Mouse (Mus musculus): ENCODE results near the gene Slamf9. TPM values are rescaled to one million over a fixed set of nuclear protein-coding genes. Genes with fewer than 3 reads are reported as not detected.
A peak's percentile ranks its signal among the peaks of the same experiment; 100 is the strongest.

Gene Slamf9
- polyA plus RNA-seq, 1 experiment from 2014 or later: 0.15 TPM

DNA sequence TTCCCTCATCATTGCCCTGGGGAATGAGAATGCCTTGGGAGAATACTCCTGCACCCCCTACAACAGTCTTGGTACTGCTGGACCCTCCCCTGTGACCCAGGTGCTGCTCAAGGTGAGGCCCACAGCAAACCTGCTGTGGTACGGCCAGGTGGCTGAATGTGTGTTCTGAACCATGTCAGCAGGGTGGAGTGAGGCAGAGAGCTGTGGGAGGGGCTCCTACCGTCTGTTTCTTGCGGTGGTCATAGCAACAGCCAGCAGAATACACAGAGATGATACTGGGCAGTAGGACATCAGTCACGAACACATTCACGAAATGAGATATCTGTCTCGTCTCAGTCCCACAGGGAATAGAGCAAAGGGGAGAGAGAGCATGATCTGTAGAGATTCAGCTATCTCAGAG lies 18.4 kb downstream of the Slamf9 start:
- Histone ChIP-seq H3K9ac (no peak overlapping the region), H3K27me3 (ENCODE audit: control insufficient read depth, insufficient read depth, low read length) (no peaks in the 10 kb centered on the region; the same call in 1 of the 2 replicates), H3K36me3 (replicated peaks; ENCODE audit: control insufficient read depth, insufficient read depth) (peaks cover 62% of the 10 kb centered on the region), H3K27ac (no peak overlapping the region), H3K4me3 (replicated peaks; ENCODE audit: low read length) (no peak overlapping the region), H3K9me3 (ENCODE audit: control insufficient read depth, low read length) (no peaks in the 10 kb centered on the region), H3K4me1 (replicated peaks; ENCODE audit: control insufficient read depth, insufficient read depth, low read length) (0 out of 2 replicates have a peak, but pooled peaks cover 4% of the 10 kb centered on the region), H3K4me2 (replicated peaks) (no peak overlapping the region)
- DNase-seq (ENCODE audit: low spot score): no peak
- ATAC-seq (ENCODE audit: low FRiP score): no peak
- 70% methylated on average over 6 of the region's 6 CpGs for WGBS

DNA sequence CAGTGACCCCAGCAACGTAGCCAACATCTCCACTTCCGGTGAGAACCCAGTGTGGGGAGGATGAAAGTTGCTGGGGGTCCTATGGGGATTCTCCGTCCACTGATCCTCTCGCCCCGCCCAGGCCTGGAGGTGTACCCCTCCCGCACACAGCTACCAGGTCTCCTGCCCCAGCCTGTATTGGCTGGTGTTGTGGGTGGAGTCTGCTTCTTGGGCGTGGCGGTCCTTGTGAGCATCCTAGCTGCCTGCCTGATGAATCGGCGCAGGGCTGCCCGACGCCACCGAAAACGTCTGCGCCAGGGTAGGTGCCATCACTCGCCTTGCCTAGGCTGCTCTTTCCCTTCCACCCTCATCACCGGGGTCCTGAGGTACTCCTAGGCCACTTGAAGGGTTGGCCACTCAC lies 20.9 kb downstream of the Slamf9 start:
- Histone ChIP-seq H3K36me3 (replicated peaks; ENCODE audit: control insufficient read depth, insufficient read depth) (peaks cover 66% of the 10 kb centered on the region), H3K27ac (no peak overlapping the region), H3K4me1 (replicated peaks; ENCODE audit: control insufficient read depth, insufficient read depth, low read length) (peaks cover 12% of the 10 kb centered on the region), H3K9ac (no peak overlapping the region), H3K4me2 (replicated peaks) (no peak overlapping the region), H3K4me3 (replicated peaks; ENCODE audit: low read length) (no peak overlapping the region), H3K27me3 (ENCODE audit: control insufficient read depth, insufficient read depth, low read length) (peaks cover 22% of the 10 kb centered on the region), H3K9me3 (ENCODE audit: control insufficient read depth, low read length) (no peaks in the 10 kb centered on the region)
- no peak for ATAC-seq (ENCODE audit: low FRiP score)
- 84% methylated on average over 17 of the region's 17 CpGs for whole genome bisulfite sequencing
- DNase-seq (ENCODE audit: low spot score): no peak

DNA sequence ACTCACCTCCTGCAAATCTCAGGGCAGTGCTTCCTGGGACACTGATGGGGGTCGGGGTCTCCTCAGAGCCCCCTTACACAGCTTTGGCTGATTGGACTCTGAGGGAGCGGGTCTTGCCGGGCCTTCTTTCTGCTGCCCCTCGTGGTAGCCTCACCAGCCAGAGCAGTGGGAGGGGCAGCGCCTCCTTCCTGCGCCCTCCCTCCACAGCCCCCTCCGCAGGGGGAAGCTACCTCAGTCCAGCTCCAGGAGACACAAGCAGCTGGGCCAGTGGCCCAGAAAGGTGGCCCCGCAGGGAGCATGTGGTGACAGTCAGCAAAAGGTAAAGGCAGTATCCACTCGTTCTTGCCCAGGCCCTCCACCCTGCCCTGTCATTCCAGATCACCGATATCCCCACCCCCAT lies 22.3 kb downstream of the Slamf9 start:
- no peak overlapping the region for H3K4me2 ChIP-seq (replicated peaks)
- ATAC-seq (ENCODE audit: low FRiP score) (no peak), DNase-seq (ENCODE audit: low spot score) (no peak)
- no peak overlapping the region for H3K9ac ChIP-seq
- H3K36me3 ChIP-seq (replicated peaks; ENCODE audit: control insufficient read depth, insufficient read depth): peaks cover 59% of the 10 kb centered on the region
- H3K9me3 ChIP-seq (ENCODE audit: control insufficient read depth, low read length): no peaks in the 10 kb centered on the region
- WGBS: 85% methylated on average over 9 of the region's 10 CpGs
- peaks cover 21% of the 10 kb centered on the region for H3K4me1 ChIP-seq (replicated peaks; ENCODE audit: control insufficient read depth, insufficient read depth, low read length)
- no peak overlapping the region for H3K4me3 ChIP-seq (replicated peaks; ENCODE audit: low read length)
- H3K27ac ChIP-seq: no peak overlapping the region
- H3K27me3 ChIP-seq (ENCODE audit: control insufficient read depth, insufficient read depth, low read length): peaks cover 36% of the 10 kb centered on the region

DNA sequence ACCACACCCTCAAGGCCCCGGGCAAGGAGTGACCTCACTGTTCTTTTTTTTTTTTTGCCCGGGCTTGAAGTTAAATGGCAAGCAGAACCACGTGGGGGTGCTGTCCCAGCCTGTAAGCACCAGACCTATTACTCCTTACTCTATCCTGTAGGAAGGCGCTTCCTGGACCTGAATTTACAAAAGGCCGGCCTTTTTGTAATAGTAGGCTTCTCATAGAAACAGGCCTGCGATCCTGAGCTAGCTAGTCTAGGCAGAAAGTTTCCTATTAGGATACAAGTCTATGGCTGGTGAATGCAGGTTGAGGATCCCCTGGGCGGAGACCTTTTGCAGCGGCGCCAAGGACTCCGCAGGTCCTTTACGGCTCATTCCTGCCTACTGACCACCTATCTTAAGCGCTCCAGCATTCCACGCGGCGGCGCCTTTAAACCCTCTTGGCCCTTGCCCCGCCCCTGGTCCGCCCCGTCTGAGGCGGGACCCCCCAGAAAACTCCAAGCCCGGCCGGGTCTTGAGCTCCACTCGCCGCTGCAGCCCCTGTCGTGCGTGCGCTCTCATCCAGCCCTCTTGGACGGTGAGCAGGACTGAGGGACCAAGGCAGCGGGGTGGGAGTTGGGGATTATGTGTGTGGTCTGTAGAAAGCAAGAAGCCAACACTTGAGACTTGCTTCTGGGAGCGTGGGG lies 24.7 kb downstream of the Slamf9 start, which contains the start of gene Tagln2:
Tagln2 (plus strand) TSS at position 283 of the 677 bp plus-strand sequence.
- peak within 1 kb of the TSS; percentile 35 for H3K4me3 ChIP-seq (replicated peaks; ENCODE audit: low read length)
- no peaks in the 10 kb centered on the region for H3K9me3 ChIP-seq (ENCODE audit: control insufficient read depth, low read length)
- 0 out of 2 replicates have a peak within 1 kb of the TSS, but pooled peaks have one; percentile 20 for H3K27ac ChIP-seq
- no peak for DNase-seq (ENCODE audit: low spot score)
- peak within 1 kb of the TSS; percentile 51 for H3K4me2 ChIP-seq (replicated peaks)
- H3K36me3 ChIP-seq (replicated peaks; ENCODE audit: control insufficient read depth, insufficient read depth): peaks cover 39% of the 10 kb centered on the region
- H3K4me1 ChIP-seq (replicated peaks; ENCODE audit: control insufficient read depth, insufficient read depth, low read length): peaks cover 38% of the 10 kb centered on the region
- H3K27me3 ChIP-seq (ENCODE audit: control insufficient read depth, insufficient read depth, low read length): peaks cover 37% of the 10 kb centered on the region
- 1% methylated on average over 30 of the region's 30 CpGs for WGBS
- H3K9ac ChIP-seq: peak within 1 kb of the TSS; percentile 46
- ATAC-seq (ENCODE audit: low FRiP score): no peak

DNA sequence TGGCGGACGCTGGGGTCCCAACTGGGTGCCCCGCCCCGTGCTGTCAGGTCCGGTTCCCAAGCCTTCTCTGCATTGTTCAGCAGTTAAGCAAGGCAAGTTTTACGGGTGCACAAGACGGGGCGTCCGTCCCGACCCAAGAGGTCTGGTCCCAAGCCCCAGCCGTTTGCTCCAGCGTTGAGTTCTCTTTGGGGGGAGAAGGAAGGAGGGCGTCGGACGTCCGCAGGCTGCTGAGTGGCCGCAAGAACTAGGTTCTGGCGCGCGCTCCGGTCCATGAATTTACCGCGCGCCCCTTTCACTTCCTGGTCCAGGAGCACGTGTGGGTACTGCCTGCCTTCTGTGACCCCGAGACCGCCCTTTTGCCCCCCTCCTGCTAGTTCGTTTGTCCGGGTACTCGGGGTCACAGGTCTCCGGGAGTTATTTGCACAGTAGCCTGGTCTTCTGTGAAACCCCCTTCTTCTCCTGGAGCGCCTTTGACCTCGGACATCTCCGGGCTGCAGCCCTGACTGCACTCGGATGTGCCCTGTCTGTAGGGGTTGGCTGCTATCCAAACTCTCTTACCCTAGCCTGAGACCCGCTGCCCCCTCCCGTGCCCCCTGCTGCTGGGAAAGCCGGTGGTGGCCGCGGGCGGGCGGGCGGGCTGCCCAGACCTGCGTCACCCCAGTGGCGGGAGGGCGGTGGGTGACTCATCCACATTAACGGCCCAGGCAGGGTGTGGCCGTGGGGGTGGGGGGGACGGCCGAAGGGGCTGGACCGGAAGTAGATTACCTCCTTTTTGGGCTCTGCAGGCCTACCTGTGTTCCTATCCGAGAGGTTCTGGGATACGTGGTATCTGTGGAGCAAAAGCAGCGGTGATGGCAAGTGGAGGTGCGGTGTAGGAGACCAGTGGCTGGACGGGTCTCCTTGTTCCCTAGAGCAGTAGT lies 25.6 kb downstream of the Slamf9 start:
- ATAC-seq (ENCODE audit: low FRiP score) (no peak), DNase-seq (ENCODE audit: low spot score) (no peak)
- Histone ChIP-seq H3K4me3 (replicated peaks; ENCODE audit: low read length) (peak overlapping the region; percentile 35), H3K4me1 (replicated peaks; ENCODE audit: control insufficient read depth, insufficient read depth, low read length) (peaks cover 38% of the 10 kb centered on the region), H3K27ac (0 out of 2 replicates have a peak overlapping the region, but pooled peaks have one; percentile 20), H3K9ac (peak overlapping the region; percentile 46), H3K36me3 (replicated peaks; ENCODE audit: control insufficient read depth, insufficient read depth) (peaks cover 31% of the 10 kb centered on the region), H3K9me3 (ENCODE audit: control insufficient read depth, low read length) (no peaks in the 10 kb centered on the region), H3K4me2 (replicated peaks) (peak overlapping the region; percentile 51), H3K27me3 (ENCODE audit: control insufficient read depth, insufficient read depth, low read length) (peaks cover 37% of the 10 kb centered on the region)
- 2% methylated on average over 56 of the region's 56 CpGs for WGBS

DNA sequence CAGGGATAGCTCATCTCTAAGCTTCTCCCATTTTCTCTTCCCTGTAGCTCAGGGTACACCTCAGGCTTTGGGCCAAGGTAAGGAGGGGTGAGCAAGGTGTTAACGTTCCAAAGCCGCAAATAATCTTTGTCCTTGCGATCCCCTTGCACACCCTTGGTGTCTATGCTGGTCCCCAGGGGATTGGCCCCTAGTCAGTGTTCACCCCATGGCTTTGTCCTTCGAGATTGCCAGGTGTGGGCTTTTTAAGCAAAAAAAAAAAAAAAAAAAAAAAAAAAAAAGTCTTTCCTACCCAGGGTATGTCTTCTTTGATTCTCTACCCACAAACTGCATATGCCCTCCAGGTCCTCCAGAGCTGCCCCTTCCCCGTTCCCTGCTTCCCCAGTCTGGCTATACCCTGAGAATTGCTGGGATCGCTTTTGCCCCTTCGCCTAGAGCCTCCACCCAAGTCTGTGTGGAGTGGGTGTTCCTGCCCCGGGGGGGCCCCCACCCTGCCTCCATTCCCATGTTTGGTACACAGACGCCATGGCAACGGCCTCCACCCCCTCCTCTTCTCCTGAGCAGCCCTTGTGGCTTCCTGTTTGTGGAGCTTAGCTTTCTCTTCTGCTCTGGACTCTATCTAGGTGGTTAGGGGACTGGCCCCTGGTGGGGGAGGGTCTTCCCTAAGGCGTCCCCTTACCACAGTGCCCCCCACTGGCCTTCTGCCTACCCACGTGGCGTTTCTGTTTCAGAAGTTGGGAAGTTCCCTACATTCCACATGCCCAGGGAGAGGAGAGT lies 26.4 kb downstream of the Slamf9 start:
- WGBS: 27% methylated on average over 13 of the region's 13 CpGs
- Histone ChIP-seq H3K4me3 (replicated peaks; ENCODE audit: low read length) (peak overlapping the region; percentile 35), H3K4me1 (replicated peaks; ENCODE audit: control insufficient read depth, insufficient read depth, low read length) (peaks cover 38% of the 10 kb centered on the region), H3K27me3 (ENCODE audit: control insufficient read depth, insufficient read depth, low read length) (peaks cover 37% of the 10 kb centered on the region), H3K9ac (peak overlapping the region; percentile 46; the same call in 1 of the 2 replicates), H3K27ac (no peak overlapping the region), H3K36me3 (replicated peaks; ENCODE audit: control insufficient read depth, insufficient read depth) (peaks cover 23% of the 10 kb centered on the region), H3K4me2 (replicated peaks) (peak overlapping the region; percentile 51), H3K9me3 (ENCODE audit: control insufficient read depth, low read length) (no peaks in the 10 kb centered on the region)
- ATAC-seq (ENCODE audit: low FRiP score) (peak; percentile 4; the same call in 1 of the 2 replicates), DNase-seq (ENCODE audit: low spot score) (no peak)

DNA sequence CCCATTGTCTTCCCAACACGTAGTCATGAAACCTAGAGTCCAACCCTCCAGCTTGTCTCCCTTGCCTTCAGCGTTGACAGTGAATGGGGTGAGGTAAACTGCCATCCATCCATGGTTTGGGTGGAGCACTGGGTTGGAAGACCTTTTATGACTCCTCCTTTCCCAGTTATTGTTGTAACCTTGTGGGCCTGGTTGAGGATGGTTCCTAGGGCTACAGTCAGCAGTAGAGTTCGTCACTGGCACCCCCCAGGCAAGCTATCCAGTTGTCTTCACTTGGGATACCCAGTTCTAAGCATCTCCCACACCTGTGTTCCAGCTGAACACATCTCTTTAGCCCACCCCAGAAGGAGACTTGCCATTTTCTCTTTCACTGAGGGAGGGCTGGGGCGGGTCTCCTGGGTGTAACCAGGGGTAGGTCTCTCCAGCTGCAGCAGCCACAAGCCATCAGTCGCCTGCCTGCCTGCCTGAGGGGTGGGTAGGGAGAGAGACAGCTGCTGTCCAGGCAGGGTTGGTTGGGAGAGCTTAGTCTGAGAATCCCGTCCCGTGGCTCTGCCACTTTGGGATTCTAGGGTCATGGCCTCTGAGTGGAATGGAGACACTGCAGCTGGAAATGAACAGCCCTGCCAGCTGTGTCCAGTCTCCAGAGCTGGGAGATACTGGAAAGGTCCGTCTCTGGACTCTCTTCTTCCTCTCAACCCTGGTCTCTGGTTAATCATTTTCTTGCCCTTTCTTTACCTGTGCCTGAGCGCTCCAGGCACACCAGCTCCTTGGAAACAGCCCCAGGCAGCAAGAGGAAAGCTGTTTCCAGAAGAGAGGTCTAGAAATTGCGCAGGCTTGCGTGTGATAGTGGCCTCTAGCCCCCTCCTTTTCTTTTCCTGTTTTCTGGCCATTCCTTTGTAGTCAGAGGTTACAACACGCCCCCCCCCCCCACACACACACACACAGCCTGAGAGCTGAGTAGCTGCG lies 27.3 kb downstream of the Slamf9 start:
- peaks cover 16% of the 10 kb centered on the region for H3K36me3 ChIP-seq (replicated peaks; ENCODE audit: control insufficient read depth, insufficient read depth)
- H3K27ac ChIP-seq: no peak overlapping the region
- WGBS: 27% methylated on average over 12 of the region's 13 CpGs
- H3K4me3 ChIP-seq (replicated peaks; ENCODE audit: low read length): no peak overlapping the region
- ATAC-seq (ENCODE audit: low FRiP score) (no peak), DNase-seq (ENCODE audit: low spot score) (no peak)
- H3K4me1 ChIP-seq (replicated peaks; ENCODE audit: control insufficient read depth, insufficient read depth, low read length): peaks cover 38% of the 10 kb centered on the region
- H3K9me3 ChIP-seq (ENCODE audit: control insufficient read depth, low read length): no peaks in the 10 kb centered on the region
- H3K27me3 ChIP-seq (ENCODE audit: control insufficient read depth, insufficient read depth, low read length): peaks cover 37% of the 10 kb centered on the region
- peak overlapping the region; percentile 51 for H3K4me2 ChIP-seq (replicated peaks)
- H3K9ac ChIP-seq: no peak overlapping the region

Measured in hindbrain, embryonic 14.5 days (tissue).